40 mouse cellular contexts compared by ENCODE assay signal in genomic region chr5:145008878-145009659, GRCm38 (mm10). TPM values are rescaled to one million over a fixed set of nuclear protein-coding genes. Genes with fewer than 3 reads are reported as not detected.
"Had no signal": no experiment of that assay in that cellular context is flagged by ENCODE, and none has a peak within 500 bp of the region (broad histone marks: within the 10 kb centered on the region; RNA-seq: fewer than 3 reads in every experiment).

No protein-coding gene starts in this region.

- H3K27ac ChIP-seq: gastrocnemius, adult 2 months; heart, adult 2 months; heart, embryonic 10.5 days; hindbrain, embryonic 10.5 days; hindbrain, embryonic 12.5 days; hindbrain, embryonic 14.5 days; layer of hippocampus, adult 2 months; limb, embryonic 13.5 days; limb, embryonic 15.5 days; liver, embryonic 12.5 days; liver, embryonic 14.5 days had no signal

- H3K4me1 ChIP-seq: hindbrain, embryonic 10.5 days; hindbrain, embryonic 12.5 days had no signal

- H3K4me3 ChIP-seq: gastrocnemius, adult 2 months; heart, adult 2 months; heart, embryonic 10.5 days; heart, embryonic 12.5 days; hindbrain, embryonic 10.5 days; hindbrain, embryonic 12.5 days; layer of hippocampus, adult 2 months; limb, embryonic 13.5 days; limb, embryonic 15.5 days; liver, embryonic 12.5 days had no signal

- H3K27me3 ChIP-seq: heart, embryonic 12.5 days; hindbrain, embryonic 12.5 days; limb, embryonic 13.5 days; limb, embryonic 15.5 days; liver, embryonic 12.5 days had no signal

- ATAC-seq: hindbrain, embryonic 16.5 days; inflammation-experienced regulatory T-cells, adult 6 months; intestine, embryonic 16.5 days; liver, embryonic 12.5 days had no signal

- H3K4me2 ChIP-seq: heart, embryonic 12.5 days; hindbrain, embryonic 12.5 days; hindbrain, embryonic 14.5 days; limb, embryonic 13.5 days; limb, embryonic 15.5 days; liver, embryonic 12.5 days had no signal

- H3K36me3 ChIP-seq: heart, embryonic 10.5 days; heart, embryonic 12.5 days; hindbrain, embryonic 10.5 days; hindbrain, embryonic 12.5 days; limb, embryonic 13.5 days; limb, embryonic 15.5 days; liver, embryonic 12.5 days had no signal

- DNase-seq: gastrocnemius, adult 2 months; gastrocnemius, postnatal 10 days; gastrocnemius, postnatal 25 days; heart, adult 2 months; heart, postnatal 10 days; heart, postnatal 4 days; kidney, adult 18-20 months; kidney, adult 8-10 months; kidney, postnatal 10 days; kidney, postnatal 25 days; kidney, postnatal 4 days; left cerebral cortex, postnatal 4 days had no signal

- H3K9ac ChIP-seq: heart, embryonic 12.5 days; hindbrain, embryonic 12.5 days; hindbrain, embryonic 14.5 days; limb, embryonic 13.5 days; limb, embryonic 15.5 days; liver, embryonic 12.5 days; liver, embryonic 14.5 days had no signal

- H3K9me3 ChIP-seq: heart, embryonic 10.5 days; heart, embryonic 12.5 days; hindbrain, embryonic 10.5 days; hindbrain, embryonic 12.5 days; limb, embryonic 13.5 days; limb, embryonic 15.5 days; liver, embryonic 12.5 days had no signal

RNA-seq across cellular contexts. Expression of gene Gm4871, which starts 23.5 kb away (rescaled TPM):
- total RNA-seq: gastrocnemius, adult 2 months; gastrocnemius, postnatal 10 days; gastrocnemius, postnatal 25 days; gastrocnemius, postnatal 4 days; granulocyte monocyte progenitor cell, adult 5-6 weeks; heart, adult 2 months; heart, postnatal 10 days; heart, postnatal 25 days; heart, postnatal 4 days; layer of hippocampus, adult 2 months; layer of hippocampus, postnatal 10 days; layer of hippocampus, postnatal 25 days; left cerebral cortex, adult 8-10 months; left cerebral cortex, postnatal 10 days; left cerebral cortex, postnatal 25 days; left cerebral cortex, postnatal 4 days; liver, adult 2 months had no signal
- polyA plus RNA-seq: heart, adult 2 months; heart, embryonic 10.5 days; heart, embryonic 12.5 days; heart, embryonic 14.5 days; heart, embryonic 16.5 days; hindbrain, embryonic 12.5 days; hindbrain, embryonic 14.5 days; hindbrain, embryonic 16.5 days; inflammation-experienced regulatory T-cells, adult 6 months; intestine, embryonic 16.5 days; kidney, embryonic 14.5 days; kidney, embryonic 16.5 days; limb, embryonic 11.5 days; limb, embryonic 13.5 days; limb, embryonic 15.5 days; liver, adult 2 months; liver, embryonic 12.5 days; liver, embryonic 14.5 days; liver, embryonic 16.5 days had no signal

RNA-seq across cellular contexts. Expression of gene 1700018F24Rik, which starts 33.7 kb away (rescaled TPM):
- total RNA-seq: gastrocnemius, adult 2 months; gastrocnemius, postnatal 10 days; gastrocnemius, postnatal 25 days; gastrocnemius, postnatal 4 days; granulocyte monocyte progenitor cell, adult 5-6 weeks; heart, adult 2 months; heart, postnatal 10 days; heart, postnatal 25 days; heart, postnatal 4 days; layer of hippocampus, adult 2 months; layer of hippocampus, postnatal 10 days; layer of hippocampus, postnatal 25 days; left cerebral cortex, adult 8-10 months; left cerebral cortex, postnatal 10 days; left cerebral cortex, postnatal 25 days; left cerebral cortex, postnatal 4 days; liver, adult 2 months had no signal
- polyA plus RNA-seq: heart, adult 2 months; heart, embryonic 10.5 days; heart, embryonic 12.5 days; heart, embryonic 14.5 days; heart, embryonic 16.5 days; hindbrain, embryonic 10.5 days; hindbrain, embryonic 12.5 days; hindbrain, embryonic 14.5 days; hindbrain, embryonic 16.5 days; inflammation-experienced regulatory T-cells, adult 6 months; intestine, embryonic 16.5 days; kidney, embryonic 14.5 days; kidney, embryonic 16.5 days; limb, embryonic 11.5 days; limb, embryonic 13.5 days; limb, embryonic 15.5 days; liver, adult 2 months; liver, embryonic 12.5 days; liver, embryonic 14.5 days; liver, embryonic 16.5 days had no signal
